ENCODE assay signal across 9 mouse cellular contexts in genomic region chr16:85128347-85128664, GRCm38 (mm10). TPM values are rescaled to one million over a fixed set of nuclear protein-coding genes. Genes with fewer than 3 reads are reported as not detected.
DNase-seq lines count a peak whose midpoint lies in the region; ATAC-seq lines count a peak whose summit lies in the region.
"Had no signal": no experiment of that assay in that cellular context is flagged by ENCODE, and none has a peak within 500 bp of the region (broad histone marks: within the 10 kb centered on the region; RNA-seq: fewer than 3 reads in every experiment).

No protein-coding gene starts in this region.

- H3K4me2 ChIP-seq in heart, embryonic 15.5 days, result no peak overlapping the region
- H3K4me2 ChIP-seq in hindbrain, embryonic 14.5 days (replicated peaks), result no peak overlapping the region

- 45% methylated on average over 5 of the region's 5 CpGs for WGBS in heart, embryonic 15.5 days
- 51% methylated on average over 5 of the region's 5 CpGs for WGBS in hindbrain, embryonic 14.5 days

- no peaks in the 10 kb centered on the region for H3K9me3 ChIP-seq in heart, embryonic 15.5 days (replicated peaks)
- no peaks in the 10 kb centered on the region for H3K9me3 ChIP-seq in hindbrain, embryonic 14.5 days (ENCODE audit: control insufficient read depth, low read length)

- intact Hi-C loops in heart, postnatal 14 days (cut with DNase I), result no loop called here

- H3K4me1 ChIP-seq in heart, embryonic 15.5 days (replicated peaks), result peaks cover 36% of the 10 kb centered on the region
- H3K4me1 ChIP-seq in hindbrain, embryonic 14.5 days (replicated peaks; ENCODE audit: control insufficient read depth, insufficient read depth, low read length), result peaks cover 5% of the 10 kb centered on the region; the same call in 1 of the 2 replicates

- no peaks in the 10 kb centered on the region for H3K27me3 ChIP-seq in heart, embryonic 15.5 days
- H3K27me3 ChIP-seq in hindbrain, embryonic 14.5 days (ENCODE audit: control insufficient read depth, insufficient read depth, low read length), result no peaks in the 10 kb centered on the region

- ATAC-seq in heart, embryonic 15.5 days (replicated peaks; ENCODE audit: insufficient number of reproducible peaks, insufficient read depth, low FRiP score, low read depth), result 0 out of 2 replicates have a peak, but pooled peaks have one; percentile 18
- ATAC-seq in hindbrain, embryonic 14.5 days (ENCODE audit: low FRiP score), result no peak; the same call in 1 of the 2 replicates
- ATAC-seq in megakaryocyte-erythroid progenitor cell, adult 5-6 weeks (replicated peaks; ENCODE audit: low FRiP score, low TSS enrichment, poor library complexity, severe bottlenecking), result no peak

- H3K27ac ChIP-seq in heart, embryonic 15.5 days, result peak overlapping the region; percentile 4; the same call in 1 of the 2 replicates
- 0 out of 2 replicates have a peak overlapping the region, but pooled peaks have one; percentile 34 for H3K27ac ChIP-seq in hindbrain, embryonic 14.5 days
- H3K27ac ChIP-seq: liver, embryonic 14.5 days had no signal

- peaks cover 5% of the 10 kb centered on the region; the same call in 1 of the 2 replicates for H3K36me3 ChIP-seq in heart, embryonic 15.5 days
- H3K36me3 ChIP-seq in hindbrain, embryonic 14.5 days (replicated peaks; ENCODE audit: control insufficient read depth, insufficient read depth), result no peaks in the 10 kb centered on the region

- DNase-seq in heart, postnatal 14 days, result no peak
- DNase-seq in right cerebral cortex, postnatal 10 days (ENCODE audit: low spot score in 2 of 2), result peak; percentile 45 to 58
- no peak for DNase-seq in right cerebral cortex, adult 2 months (ENCODE audit: low spot score in 2 of 2)
- DNase-seq in hindbrain, embryonic 14.5 days (ENCODE audit: low spot score), result no peak
- DNase-seq in adrenal gland, adult 2 months, result no peak
- no peak for DNase-seq in spleen, postnatal 10 days (ENCODE audit: low spot score in 2 of 2)

- no peak overlapping the region for H3K4me3 ChIP-seq in heart, embryonic 15.5 days
- H3K4me3 ChIP-seq in hindbrain, embryonic 14.5 days (replicated peaks; ENCODE audit: low read length), result no peak overlapping the region

- H3K9ac ChIP-seq in heart, embryonic 15.5 days, result no peak overlapping the region
- H3K9ac ChIP-seq in hindbrain, embryonic 14.5 days, result no peak overlapping the region
- H3K9ac ChIP-seq: liver, embryonic 14.5 days had no signal

RNA-seq across cellular contexts. Expression of gene App, which starts 45.3 kb away (rescaled TPM):
- 169 and 183 TPM in 2 replicates for polyA plus RNA-seq in heart, embryonic 15.5 days (2015; fragmentation: Nextera tagmentation; extraction: Ambion mirVana)
- total RNA-seq in heart, postnatal 14 days (2021), result 100 to 1,000 TPM; 184 to 199 TPM
- polyA plus RNA-seq in hindbrain, embryonic 14.5 days (2014; fragmentation: Nextera tagmentation; extraction: Ambion mirVana), result 430 and 468 TPM in 2 replicates
- 100 to 1,000 TPM; 361 to 386 TPM for total RNA-seq in adrenal gland, adult 2 months (2021)
- polyA plus RNA-seq in adrenal gland, adult 2 months (2012; rRNA removed), result 229 and 254 TPM in 2 replicates
- 0.83 and 2.8 TPM in 2 replicates for total RNA-seq in megakaryocyte-erythroid progenitor cell, adult 5-6 weeks (2014; fragmentation: Nextera tagmentation)
- total RNA-seq in megakaryocyte-erythroid progenitor cell, adult 5-6 weeks (2017), result 2.8 and 3.0 TPM in 2 replicates

Comparison
In these comparisons a context has a peak if more than half of its experiments do, and no peak if none do; other contexts are left out.
1. DNase-seq: peak in right cerebral cortex, postnatal 10 days (2 of 2); none in heart, postnatal 14 days (0 of 2), right cerebral cortex, adult 2 months (0 of 2), hindbrain, embryonic 14.5 days (single experiment), adrenal gland, adult 2 months (single experiment) and spleen, postnatal 10 days (0 of 2).
2. RNA of gene App, which starts 45.3 kb away (total RNA-seq): 361 to 386 TPM in adrenal gland, adult 2 months and 184 to 199 TPM in heart, postnatal 14 days; 0.83 to 3.0 TPM in megakaryocyte-erythroid progenitor cell, adult 5-6 weeks; every median in the first group is over 10 times any median in the second.